Mouse (Mus musculus): ENCODE data around the gene Fam160a2.
"Not testable (repeated sequence)": the region's sequence is repeated elsewhere in the genome, so short reads cannot be mapped to it uniquely, and the experiment has no call there.

The Fam160a2 gene

DNA sequence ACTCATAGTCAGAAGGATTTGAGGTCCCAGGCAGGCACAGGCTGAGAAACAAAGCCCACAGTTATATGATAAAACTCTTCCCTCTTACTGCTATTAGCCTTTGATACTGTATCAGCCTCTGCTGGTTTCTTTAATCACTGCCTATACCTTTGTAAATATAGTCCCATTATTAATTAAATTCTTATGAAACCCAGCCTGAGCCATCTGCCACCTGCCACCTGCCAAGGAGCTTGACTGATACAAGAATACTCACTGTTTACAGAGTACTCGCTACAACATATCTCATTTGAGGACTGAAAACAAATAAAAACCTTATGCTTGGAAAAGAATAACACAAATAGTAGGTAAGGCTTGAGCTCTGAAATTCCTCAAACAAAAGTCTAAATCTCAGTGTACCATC is 5.2 kb downstream of the Fam160a2 start:
- DNase-seq (ENCODE audit: low read depth, low spot score): no peak

DNA sequence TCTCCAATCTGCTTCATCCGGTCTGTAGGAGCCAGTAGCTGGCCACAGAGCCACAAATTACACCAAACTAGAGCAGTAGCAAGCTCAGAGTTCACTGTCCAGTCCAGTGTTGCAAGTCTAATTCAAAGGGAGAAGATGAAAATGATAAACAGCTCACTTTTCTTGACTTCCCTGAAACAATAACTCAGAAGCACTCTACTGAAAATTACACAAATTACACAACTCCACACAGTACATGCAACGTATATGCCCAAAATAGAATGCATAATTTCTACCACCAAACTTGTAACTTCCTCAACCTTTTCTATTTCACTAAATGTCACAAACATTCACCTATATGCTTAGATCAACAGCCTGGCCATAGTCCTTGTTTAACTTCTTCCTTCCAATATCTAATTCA is 9.6 kb downstream of the Fam160a2 start:
- DNase-seq (ENCODE audit: low read depth, low spot score): no peak

DNA sequence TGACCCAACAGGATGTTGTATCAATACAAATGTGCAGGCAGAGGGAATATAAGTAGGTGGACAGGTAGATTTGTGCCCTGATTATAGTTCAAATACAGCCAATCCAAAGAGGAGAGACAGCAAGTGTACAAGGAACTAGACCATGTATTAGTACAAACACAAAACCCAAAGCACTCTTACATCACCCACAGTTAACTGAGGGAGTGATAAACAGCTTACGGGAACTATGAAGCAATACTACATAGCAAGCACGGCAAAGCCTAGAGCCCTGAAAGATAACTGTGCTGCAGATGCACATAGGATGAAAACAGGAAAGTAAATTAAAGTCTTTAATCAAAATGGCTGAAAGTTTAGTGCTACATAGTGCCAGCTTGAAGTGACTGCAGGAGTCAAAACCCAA is 12.2 kb downstream of the Fam160a2 start:
- DNase-seq (ENCODE audit: low read depth, low spot score): no peak

DNA sequence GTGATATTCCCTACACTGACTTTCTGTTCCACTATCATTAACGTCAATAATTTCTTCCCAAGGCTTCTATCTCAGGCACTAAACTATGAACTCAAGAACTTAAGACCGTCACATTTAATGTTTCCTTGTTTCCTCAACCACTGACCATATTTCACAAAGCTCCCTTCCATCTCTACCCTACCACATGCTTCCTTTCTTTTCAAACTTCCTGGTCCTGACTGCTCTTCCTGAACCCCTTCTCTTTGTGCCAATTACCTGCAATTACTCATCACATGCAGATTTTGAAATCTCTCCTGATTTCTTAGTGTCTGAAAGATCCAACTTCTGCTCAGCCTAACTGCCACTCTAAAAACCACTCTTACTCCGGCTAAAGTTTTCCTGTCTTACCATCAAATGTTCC is 19.5 kb downstream of the Fam160a2 start:
- no peak for DNase-seq (ENCODE audit: low read depth, low spot score)

DNA sequence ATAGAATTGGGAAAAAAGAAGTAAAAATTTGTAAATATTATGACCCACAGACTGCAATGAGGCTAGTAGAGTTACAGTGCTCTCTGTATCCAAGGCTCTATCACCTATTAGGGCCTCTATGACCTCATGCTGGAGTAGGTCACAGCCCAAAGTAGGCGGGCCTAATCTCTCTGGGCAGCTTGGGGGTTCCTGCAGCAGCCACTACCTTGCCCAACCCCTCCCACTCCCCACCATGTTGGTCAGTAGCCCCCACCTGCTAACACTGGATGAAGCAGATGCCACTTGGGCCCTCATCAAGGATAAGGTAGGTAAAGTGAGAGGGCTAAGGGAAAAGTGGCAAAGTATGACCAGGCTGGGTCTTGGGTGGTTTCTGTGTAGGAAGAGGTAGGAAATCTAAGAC is 25.0 kb downstream of the Fam160a2 start, which contains the start of gene Gm5901:
Gene Gm5901, plus strand, starts transcription at position 173 of the 400 bp plus-strand sequence.
- no peak for DNase-seq (ENCODE audit: low read depth, low spot score)

DNA sequence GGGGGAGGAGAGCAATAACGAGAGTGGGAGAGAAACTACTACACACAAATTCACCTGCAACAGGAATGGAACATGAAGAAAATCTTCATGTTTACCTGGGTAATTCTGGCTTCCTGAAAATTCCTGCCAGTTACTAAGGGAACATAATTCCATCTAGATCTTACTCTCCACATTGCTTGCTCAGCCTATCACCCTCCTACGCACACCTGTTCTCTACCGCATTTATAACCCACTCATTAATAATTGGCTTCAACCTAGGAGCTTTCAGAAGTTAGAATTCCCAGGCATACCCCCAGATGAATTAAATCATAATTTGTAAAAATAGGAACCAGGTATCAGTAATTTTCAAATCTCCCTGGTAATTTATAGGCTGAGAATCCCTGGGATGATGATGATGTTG is 25.9 kb downstream of the Fam160a2 start:
- no peak for DNase-seq (ENCODE audit: low read depth, low spot score)

DNA sequence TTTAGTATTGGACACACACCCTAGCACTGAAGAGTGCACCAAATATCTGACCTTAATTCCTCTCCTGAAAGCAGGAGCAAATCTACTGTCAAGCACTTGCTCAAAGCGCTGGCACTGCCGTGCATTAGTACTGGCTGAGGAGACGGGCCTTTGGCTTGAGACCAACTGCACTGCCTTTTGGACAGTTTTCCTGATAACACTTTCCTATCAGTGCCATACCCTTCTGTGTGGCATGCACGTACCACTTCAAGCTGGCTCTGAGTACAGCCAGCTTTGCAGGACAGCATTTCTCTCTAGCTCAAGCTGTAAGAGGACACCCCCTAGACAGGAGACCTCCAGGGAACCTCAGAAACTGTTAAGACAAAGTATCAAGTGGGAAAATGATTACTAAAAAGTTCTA is 26.3 kb downstream of the Fam160a2 start:
- no peak for DNase-seq (ENCODE audit: low read depth, low spot score)

DNA sequence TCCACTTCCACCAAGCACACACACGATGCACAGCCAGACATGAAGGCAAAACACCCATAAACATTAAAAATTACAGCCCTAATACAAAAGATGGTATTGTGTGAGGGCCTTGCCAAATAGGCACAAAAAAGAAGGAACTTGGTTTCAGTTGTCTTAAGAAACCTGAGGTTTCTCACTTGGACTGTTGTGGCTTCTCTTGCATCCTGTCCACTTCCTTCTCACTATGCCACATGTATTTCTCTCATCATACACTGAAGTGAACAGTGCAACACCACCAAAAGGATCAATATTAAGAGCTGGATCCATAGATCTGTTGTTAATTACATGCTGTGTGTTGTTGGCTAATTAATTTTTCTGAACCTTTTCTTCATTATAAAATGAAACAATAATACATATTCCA is 26.9 kb downstream of the Fam160a2 start:
- no peak for DNase-seq (ENCODE audit: low read depth, low spot score)

DNA sequence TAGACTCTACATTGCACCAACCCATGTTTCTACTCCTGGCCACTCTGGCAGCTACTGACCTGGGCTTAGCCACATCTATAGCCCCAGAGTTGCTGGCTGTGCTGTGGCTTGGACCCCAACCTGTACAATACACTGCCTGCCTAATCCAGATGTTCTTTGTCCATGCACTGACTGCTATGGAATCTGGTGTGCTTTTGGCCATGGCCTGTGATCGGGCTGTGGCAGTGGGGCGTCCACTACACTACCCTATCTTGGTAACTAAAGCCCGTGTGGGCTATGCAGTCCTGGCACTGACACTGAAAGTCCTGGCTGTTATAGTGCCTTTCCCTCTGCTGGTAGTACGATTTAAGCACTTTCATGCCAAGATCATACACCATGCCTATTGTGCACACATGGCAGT is 31.3 kb downstream of the Fam160a2 start:
- no peak for DNase-seq (ENCODE audit: low read depth, low spot score)

DNA sequence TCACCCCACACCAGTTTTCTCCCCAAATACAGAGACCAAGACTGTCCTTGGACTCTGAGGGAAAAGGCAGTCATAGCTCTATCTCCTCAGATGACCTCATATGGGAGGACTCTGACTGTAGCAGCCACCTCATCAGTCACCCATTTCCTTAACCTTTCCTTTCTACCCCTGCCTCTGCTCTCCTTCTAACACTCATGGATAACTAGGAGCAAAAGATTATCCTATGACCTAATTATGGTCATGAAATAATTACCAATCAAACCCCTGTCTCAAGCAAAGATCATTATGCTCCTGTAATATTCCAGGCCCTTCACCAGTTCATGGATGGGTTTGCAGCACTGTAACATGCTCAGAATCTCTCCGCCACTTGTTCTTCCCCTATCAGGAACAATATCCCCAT is 31.9 kb downstream of the Fam160a2 start, which contains the start of gene Olfr692:
Gene Olfr692, plus strand, starts transcription at position 301 of the 400 bp plus-strand sequence.
- DNase-seq (ENCODE audit: low read depth, low spot score): no peak

DNA sequence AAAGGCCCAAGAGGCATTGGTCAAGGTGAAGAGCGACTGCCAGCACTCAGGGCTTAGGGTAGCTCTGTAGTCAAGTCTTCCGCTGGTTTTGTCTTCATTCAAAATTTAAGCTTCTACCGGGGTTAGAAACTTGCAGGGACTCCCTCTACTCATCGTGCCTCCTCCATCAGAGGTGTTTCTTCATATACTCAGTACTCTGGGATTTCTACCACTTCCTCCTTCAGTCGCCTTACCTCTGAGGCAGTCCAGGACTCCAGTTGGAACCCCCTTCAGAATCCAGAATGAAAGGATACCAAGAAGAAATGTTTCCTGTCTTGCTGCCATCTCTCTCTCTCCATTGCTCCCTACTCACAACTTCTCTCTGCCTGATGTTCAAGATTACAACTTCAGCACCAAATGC is 32.6 kb downstream of the Fam160a2 start:
- no peak for DNase-seq (ENCODE audit: low read depth, low spot score)

DNA sequence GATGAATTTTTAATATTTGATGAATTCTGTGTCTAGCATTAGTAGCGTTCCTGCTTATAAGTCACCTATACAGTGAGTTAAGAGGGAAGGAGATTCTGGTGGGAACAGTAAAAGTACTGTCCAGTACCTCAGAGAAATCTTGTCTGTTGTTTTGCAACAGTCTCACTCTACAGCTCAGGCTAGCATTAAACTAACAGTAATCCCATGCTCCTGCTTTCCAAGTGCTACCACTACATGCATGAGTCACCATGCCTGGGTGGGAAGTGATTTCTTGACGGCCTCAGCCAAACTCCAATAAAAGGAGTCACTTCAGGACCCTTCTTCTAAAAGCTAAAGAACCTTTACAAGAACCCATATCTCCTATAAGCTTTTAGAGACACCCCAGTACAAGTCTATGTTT is 38.1 kb downstream of the Fam160a2 start:
- no peak for DNase-seq (ENCODE audit: low read depth, low spot score)

DNA sequence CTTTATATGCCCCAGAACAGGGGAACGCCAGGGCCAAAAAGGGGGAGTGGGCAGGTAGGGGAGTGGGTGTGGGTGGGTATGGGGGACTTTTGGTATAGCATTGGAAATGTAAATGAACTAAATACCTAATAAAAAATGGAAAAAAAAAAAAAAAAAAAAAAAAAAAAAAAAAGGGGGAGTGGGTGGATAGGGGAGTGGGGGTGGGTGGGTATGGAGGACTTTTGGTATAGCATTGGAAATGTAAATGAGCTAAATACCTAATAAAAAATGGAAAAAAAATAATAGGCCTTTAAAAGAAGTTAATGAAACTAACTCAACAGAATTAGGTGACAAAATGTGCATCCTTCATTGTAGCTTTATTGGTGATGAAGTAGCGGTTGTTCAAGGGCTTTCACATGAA is 43.4 kb downstream of the Fam160a2 start:
- not testable (repeated sequence) for DNase-seq (ENCODE audit: low read depth, low spot score)

DNA sequence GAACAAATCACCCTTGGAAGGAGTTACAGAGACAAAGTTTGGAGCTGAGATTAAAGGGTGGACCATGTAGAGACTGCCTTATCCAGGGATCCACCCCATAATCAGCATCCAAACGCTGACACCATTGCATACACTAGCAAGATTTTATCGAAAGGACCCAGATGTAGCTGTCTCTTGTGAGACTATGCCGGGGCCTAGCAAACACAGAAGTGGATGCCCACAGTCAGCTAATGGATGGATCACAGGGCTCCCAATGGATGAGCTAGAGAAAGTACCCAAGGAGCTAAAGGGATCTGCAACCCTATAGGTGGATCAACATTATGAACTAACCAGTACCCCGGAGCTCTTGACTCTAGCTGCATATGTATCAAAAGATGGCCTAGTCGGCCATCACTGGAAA is 43.8 kb downstream of the Fam160a2 start:
- DNase-seq (ENCODE audit: low read depth, low spot score): not testable (repeated sequence)

DNA sequence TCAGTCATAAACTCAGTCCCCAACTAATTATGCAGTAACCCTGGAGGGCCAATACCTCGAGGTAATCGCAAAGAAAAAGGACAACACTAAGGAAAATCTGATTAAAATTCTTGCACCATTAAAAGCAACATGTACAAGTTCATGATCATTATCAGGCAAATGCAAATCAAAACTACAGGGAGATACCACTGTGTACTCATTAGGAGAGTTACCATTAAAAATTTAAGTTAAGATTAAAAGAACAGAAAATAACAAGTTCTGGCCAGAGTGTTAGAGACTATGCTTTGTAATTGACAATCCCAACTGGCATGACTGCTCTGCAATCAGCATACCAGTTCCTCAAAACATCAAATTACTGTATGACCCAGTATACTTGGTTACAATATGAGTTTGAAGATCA is 57.1 kb downstream of the Fam160a2 start:
- DNase-seq (ENCODE audit: low read depth, low spot score): no peak

DNA sequence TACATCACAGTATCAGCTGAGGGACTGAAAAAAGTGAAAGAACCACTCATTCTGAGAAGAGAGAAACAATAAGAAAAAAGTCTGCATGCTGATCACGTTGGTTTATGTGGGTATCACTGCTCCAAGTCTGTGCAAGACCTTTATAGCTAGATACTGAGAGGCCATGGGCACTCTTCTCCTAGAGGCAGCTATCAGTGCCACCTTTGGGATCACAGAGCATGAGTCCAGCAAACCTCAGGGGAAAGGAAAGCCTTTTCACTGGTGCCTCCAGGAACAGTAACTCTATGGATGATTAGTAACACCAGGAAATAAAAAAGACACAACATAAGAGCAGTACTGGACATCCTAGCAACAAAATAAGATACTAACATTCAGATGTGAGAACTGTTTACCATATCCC is 57.7 kb downstream of the Fam160a2 start, which contains the start of gene Olfr691:
Gene Olfr691, minus strand, starts transcription at position 101 of the 400 bp plus-strand sequence.
- DNase-seq (ENCODE audit: low read depth, low spot score): no peak

DNA sequence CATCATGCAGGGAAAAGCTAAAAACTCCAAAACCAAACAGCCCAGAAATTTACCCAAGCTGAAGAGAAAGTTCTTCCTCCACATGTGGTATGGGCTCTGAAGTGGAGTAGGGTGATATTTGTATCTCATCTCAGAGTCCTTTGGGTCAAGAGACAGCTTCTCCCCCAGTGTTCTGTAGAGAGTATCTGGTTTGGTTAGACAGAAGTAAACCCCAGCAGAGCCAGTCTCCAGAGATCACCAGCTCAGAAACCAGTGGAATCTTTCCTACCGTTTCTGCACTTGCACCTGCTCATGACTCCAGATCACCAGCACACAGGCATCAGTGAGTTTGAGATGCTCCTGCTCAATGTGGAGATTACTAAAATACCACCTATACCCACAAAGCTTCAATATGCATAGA is 65.8 kb downstream of the Fam160a2 start, which contains the start of gene Olfr690:
Gene Olfr690, minus strand, starts transcription at position 101 of the 400 bp plus-strand sequence.
- DNase-seq (ENCODE audit: low read depth, low spot score): no peak

DNA sequence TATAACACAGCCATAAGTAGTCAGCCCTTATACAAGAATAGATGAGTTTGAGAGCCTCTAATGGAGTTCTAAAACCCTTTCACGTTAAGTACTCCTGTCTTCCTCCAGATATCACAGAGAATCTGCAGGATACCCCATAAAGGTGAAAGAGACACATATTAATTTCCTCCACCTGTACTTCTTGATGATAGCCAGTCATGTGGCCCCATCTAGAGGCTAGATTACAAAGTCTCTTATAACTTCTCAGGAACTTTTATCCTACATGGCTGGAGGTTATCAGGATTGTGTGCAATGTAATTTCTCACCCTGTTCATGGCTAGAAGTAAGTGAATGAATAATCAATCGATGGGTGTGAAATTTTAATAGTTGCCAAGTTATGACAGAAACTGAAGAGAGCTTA is 74.6 kb downstream of the Fam160a2 start:
- no peak for DNase-seq (ENCODE audit: low read depth, low spot score)

Data from 3T3-L1 (cell line).